Mouse (Mus musculus) neural tube, embryonic 11.5 days (tissue): Measurements from ENCODE around the gene Gm21304. TPM values are rescaled to one million over a fixed set of nuclear protein-coding genes. Genes with fewer than 3 reads are reported as not detected.

ENCODE experiments used
- ATAC-seq: fragments of 200-750 bp; cut with Nextera tagmentation; 2 replicates; pipeline ENCODE4 v1.8.0; 2017; ENCODE audit warnings: moderate number of reproducible peaks, mild to moderate bottlenecking, moderate TSS enrichment, moderate library complexity; ENCODE audit not compliant: insufficient read depth, low FRiP score, low TSS enrichment
- DNase-seq: peaks from one replicate; pipeline ENCODE4 v3.0.0-alpha.2; 2015; ENCODE audit warnings: low spot score
- H3K27ac ChIP-seq: fragments of 300-500 bp; sonication (generic); 2 replicates; pipeline ENCODE4 v1.5.1; 2014; ENCODE audit warnings: low read depth, mild to moderate bottlenecking, low read length
- H3K27me3 ChIP-seq: fragments of 300-500 bp; sonication (generic); 2 replicates; pipeline ENCODE4 v1.6.1; 2014; ENCODE audit warnings: mild to moderate bottlenecking, low read length, mixed read lengths; ENCODE audit not compliant: control insufficient read depth, insufficient read depth
- H3K36me3 ChIP-seq: fragments of 300-500 bp; sonication (generic); 2 replicates; pipeline ENCODE4 v1.6.1; 2014; ENCODE audit warnings: mild to moderate bottlenecking, low read length, moderate library complexity, mixed read lengths; ENCODE audit not compliant: control insufficient read depth, insufficient read depth
- H3K4me1 ChIP-seq: fragments of 300-500 bp; sonication (generic); 2 replicates; pipeline ENCODE4 v1.6.1; 2014; ENCODE audit warnings: low read length, mixed read lengths; ENCODE audit not compliant: control insufficient read depth, insufficient read depth
- H3K4me2 ChIP-seq: fragments of 300-500 bp; sonication (generic); 2 replicates; pipeline ENCODE4 v1.6.1; 2014; ENCODE audit warnings: low read depth, mild to moderate bottlenecking, moderate library complexity
- H3K4me3 ChIP-seq: fragments of 300-500 bp; sonication (generic); 2 replicates; pipeline ENCODE4 v1.5.1; 2014; ENCODE audit warnings: low read depth, low read length
- H3K9ac ChIP-seq: fragments of 300-500 bp; sonication (generic); 2 replicates; pipeline ENCODE4 v1.6.1; 2014; ENCODE audit warnings: mild to moderate bottlenecking, low read length
- H3K9me3 ChIP-seq: fragments of 300-500 bp; sonication (generic); 2 replicates; pipeline ENCODE4 v1.6.1; 2016; ENCODE audit warnings: low read length; ENCODE audit not compliant: control insufficient read depth
- WGBS: fragments of 180-500 bp; shearing (Covaris S2); extraction: QIAGEN DNeasy Blood & Tissue Kit; methylation state at CpG from one replicate; pipeline ENCODE4 v1.1.7; 2014; 5-methylcytosine and 5-hydroxymethylcytosine counted together
- polyA plus RNA-seq: library from polyadenylated mRNA; unstranded; fragments of >200 nt; fragmentation: Nextera tagmentation; extraction: Ambion mirVana; gene quantifications from 2 replicates; pipeline ENCODE4 v1.2.1, GENCODE M21; 2014

Gene Gm21304
- polyA plus RNA-seq, 1 experiment from 2014 or later, result not detected

GRCm38 (mm10) chr10:104214527-104214926, 46.2 kb downstream of the Gm21304 start:
- Histone ChIP-seq H3K27ac (no peak overlapping the region), H3K4me3 (no peak overlapping the region), H3K9me3 (no peaks in the 10 kb centered on the region), H3K4me2 (no peak overlapping the region), H3K9ac (no peak overlapping the region), H3K27me3 (no peaks in the 10 kb centered on the region), H3K36me3 (no peaks in the 10 kb centered on the region), H3K4me1 (no peaks in the 10 kb centered on the region)
- ATAC-seq (no peak), DNase-seq (no peak)
- WGBS, result 82% methylated on average over 5 of the region's 5 CpGs

Other genes with a start within 250 kb of the Gm21304 start
- gene Gm21293, start 25.5 kb upstream of the Gm21304 start, polyA plus RNA-seq, result not detected in 2 replicates
- gene Gm6763, start 17.0 kb upstream of the Gm21304 start, polyA plus RNA-seq, result not detected in 2 replicates
- gene Gm8764, start 8.5 kb upstream of the Gm21304 start, polyA plus RNA-seq, result not detected in 2 replicates
- gene Gm21312, start 8.5 kb downstream of the Gm21304 start, polyA plus RNA-seq, result not detected in 2 replicates
- not detected in 2 replicates for gene Gm20765, start 17.0 kb downstream of the Gm21304 start, polyA plus RNA-seq
- not detected in 2 replicates for gene Gm4340, start 25.5 kb downstream of the Gm21304 start, polyA plus RNA-seq